Mouse (Mus musculus) hindbrain, embryonic 10.5 days (tissue): ENCODE measurements around the gene Ndufa6. TPM values are rescaled to one million over a fixed set of nuclear protein-coding genes. Genes with fewer than 3 reads are reported as not detected.

ENCODE experiments used
- DNase-seq: peaks from one replicate; pipeline ENCODE4 v3.0.0-alpha.2; 2017; ENCODE audit warnings: low spot score
- H3K27ac ChIP-seq: fragments of 300-500 bp; sonication (generic); 2 replicates; pipeline ENCODE4 v1.5.1; 2016; ENCODE audit warnings: mild to moderate bottlenecking, moderate library complexity
- H3K27me3 ChIP-seq: fragments of 300-500 bp; sonication (generic); 2 replicates; pipeline ENCODE4 v1.6.1; 2016; ENCODE audit warnings: mild to moderate bottlenecking; ENCODE audit not compliant: poor library complexity, insufficient read depth, severe bottlenecking
- H3K36me3 ChIP-seq: fragments of 300-500 bp; sonication (generic); 2 replicates; pipeline ENCODE4 v1.6.1; 2016; ENCODE audit warnings: mild to moderate bottlenecking, moderate library complexity
- H3K4me1 ChIP-seq: fragments of 300-500 bp; sonication (generic); replicated peaks from 2 replicates; pipeline ENCODE4 v1.6.1; 2016; ENCODE audit warnings: mild to moderate bottlenecking
- H3K4me3 ChIP-seq: fragments of 300-500 bp; sonication (generic); 2 replicates; pipeline ENCODE4 v1.5.1; 2016; ENCODE audit warnings: mild to moderate bottlenecking, moderate library complexity
- H3K9me3 ChIP-seq: fragments of 300-500 bp; sonication (generic); 2 replicates; pipeline ENCODE4 v1.6.1; 2016; ENCODE audit warnings: mild to moderate bottlenecking, moderate library complexity
- WGBS: fragments of 180-500 bp; shearing (Covaris S2); methylation state at CpG from one replicate; pipeline ENCODE4 v1.1.7; 2016; 5-methylcytosine and 5-hydroxymethylcytosine counted together
- polyA plus RNA-seq: library from polyadenylated mRNA; unstranded; fragments of >200 nt; fragmentation: Nextera tagmentation; extraction: Ambion mirVana; gene quantifications from 2 replicates; pipeline ENCODE4 v1.2.1, GENCODE M21; 2016

Gene Ndufa6
- polyA plus RNA-seq, 1 experiment from 2014 or later, result 273 TPM

GRCm38 (mm10) chr15:82343368-82344287 lies 10.5 kb downstream of the Ndufa6 start:
- H3K27me3 ChIP-seq, result peaks cover 32% of the 10 kb centered on the region
- H3K4me3 ChIP-seq, result no peak overlapping the region
- H3K36me3 ChIP-seq, result peaks cover 13% of the 10 kb centered on the region
- peak overlapping the region; percentile 57; the same call in 1 of the 2 replicates for H3K27ac ChIP-seq
- H3K9me3 ChIP-seq, result no peaks in the 10 kb centered on the region
- no peak for DNase-seq
- WGBS, result 90% methylated on average over 27 of the region's 27 CpGs
- H3K4me1 ChIP-seq, result peaks cover 58% of the 10 kb centered on the region

- no peaks in the 10 kb centered on the region for H3K9me3 ChIP-seq
- H3K4me1 ChIP-seq, result peaks cover 66% of the 10 kb centered on the region
- WGBS, result 79% methylated on average over 5 of the region's 5 CpGs
Observed at GRCm38 (mm10) chr15:82342543-82342935, 11.6 kb downstream of the Ndufa6 start.

GRCm38 (mm10) chr15:82341675-82342542 lies 12.2 kb downstream of the Ndufa6 start:
- Histone ChIP-seq H3K4me3 (peak overlapping the region; percentile 50), H3K36me3 (no peaks in the 10 kb centered on the region), H3K27ac (peak overlapping the region; percentile 87), H3K27me3 (peaks cover 32% of the 10 kb centered on the region), H3K4me1 (peaks cover 66% of the 10 kb centered on the region), H3K9me3 (no peaks in the 10 kb centered on the region)
- 67% methylated on average over 15 of the region's 15 CpGs for WGBS
- no peak for DNase-seq

More at GRCm38 (mm10) chr15:82342543-82342935, 11.6 kb downstream of the Ndufa6 start:
- DNase-seq, result no peak
- H3K36me3 ChIP-seq, result peaks cover 3% of the 10 kb centered on the region; the same call in 1 of the 2 replicates
- H3K27me3 ChIP-seq, result peaks cover 32% of the 10 kb centered on the region
- H3K27ac ChIP-seq, result peak overlapping the region; percentile 53; the same call in 1 of the 2 replicates
- no peak overlapping the region for H3K4me3 ChIP-seq

DNA sequence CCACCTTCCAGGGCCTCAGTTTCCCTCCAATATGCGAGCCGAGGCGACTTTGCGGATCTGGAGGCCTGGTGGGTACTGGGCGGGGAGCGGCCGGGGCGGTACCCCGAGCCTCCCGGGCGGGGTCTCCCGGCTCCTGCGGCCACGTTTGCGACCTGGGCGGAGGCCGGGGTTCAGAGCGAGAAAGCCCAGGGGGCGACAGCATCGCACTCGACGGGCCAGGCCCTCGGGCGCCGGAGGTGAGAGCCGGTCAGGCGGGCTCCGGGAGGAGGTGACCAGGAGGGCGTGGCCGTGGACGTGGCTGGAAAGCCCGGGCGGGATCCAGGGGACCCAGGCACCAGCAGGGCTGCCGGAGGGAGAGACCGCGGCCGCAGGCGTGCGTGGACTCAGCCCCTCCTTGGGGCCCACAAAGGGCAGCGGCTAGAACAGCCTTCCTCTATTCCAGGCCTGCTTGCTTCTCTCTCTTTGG lies 13.1 kb downstream of the Ndufa6 start:
- peak; percentile 47 for DNase-seq
- Histone ChIP-seq H3K36me3 (peaks cover 1% of the 10 kb centered on the region), H3K27me3 (peaks cover 32% of the 10 kb centered on the region), H3K27ac (peak overlapping the region; percentile 87), H3K9me3 (no peaks in the 10 kb centered on the region), H3K4me3 (peak overlapping the region; percentile 50), H3K4me1 (peaks cover 68% of the 10 kb centered on the region)
- WGBS, result 3% methylated on average over 40 of the region's 40 CpGs

GRCm38 (mm10) chr15:82340414-82341035 lies 13.6 kb downstream of the Ndufa6 start:
- peaks cover 32% of the 10 kb centered on the region for H3K27me3 ChIP-seq
- H3K9me3 ChIP-seq, result no peaks in the 10 kb centered on the region
- WGBS, result 36% methylated on average over 21 of the region's 21 CpGs
- H3K4me1 ChIP-seq, result peaks cover 68% of the 10 kb centered on the region
- no peak for DNase-seq
- peaks cover 6% of the 10 kb centered on the region for H3K36me3 ChIP-seq
- H3K27ac ChIP-seq, result peak overlapping the region; percentile 87
- H3K4me3 ChIP-seq, result peak overlapping the region; percentile 50

- no peak for DNase-seq
- no peak overlapping the region for H3K4me3 ChIP-seq
- peaks cover 68% of the 10 kb centered on the region for H3K4me1 ChIP-seq
- WGBS, result 80% methylated on average over 8 of the region's 8 CpGs
- H3K27me3 ChIP-seq, result peaks cover 32% of the 10 kb centered on the region
- H3K27ac ChIP-seq, result peak overlapping the region; percentile 90; the same call in 1 of the 2 replicates
- peaks cover 14% of the 10 kb centered on the region for H3K36me3 ChIP-seq
- H3K9me3 ChIP-seq, result no peaks in the 10 kb centered on the region
Observed at GRCm38 (mm10) chr15:82339634-82340254, 14.4 kb downstream of the Ndufa6 start.

DNA sequence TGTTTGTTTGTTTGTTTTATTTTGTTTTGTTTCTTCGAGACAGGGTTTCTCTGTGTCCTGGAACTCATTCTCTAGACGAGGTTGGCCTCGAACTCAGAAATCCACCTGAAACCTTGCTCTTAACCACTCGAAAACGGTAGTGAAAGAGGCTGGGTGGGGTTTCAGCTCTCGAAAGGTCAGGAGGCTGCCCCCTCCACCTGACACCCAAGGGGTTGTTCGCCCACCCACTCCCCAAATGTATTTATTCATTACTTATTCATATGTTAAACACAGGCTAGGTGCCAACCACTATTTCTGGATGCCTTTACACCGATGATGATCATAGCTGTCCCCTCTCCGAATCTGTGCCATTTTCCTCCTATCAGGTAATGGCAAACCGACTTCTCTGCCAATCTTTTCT lies 15.0 kb downstream of the Ndufa6 start:
- 61% methylated on average over 10 of the region's 10 CpGs for WGBS
- Histone ChIP-seq H3K27ac (peak overlapping the region; percentile 90), H3K9me3 (no peaks in the 10 kb centered on the region), H3K27me3 (peaks cover 32% of the 10 kb centered on the region), H3K4me3 (peak overlapping the region; percentile 60), H3K4me1 (peaks cover 65% of the 10 kb centered on the region), H3K36me3 (peaks cover 20% of the 10 kb centered on the region)
- DNase-seq, result no peak

DNA sequence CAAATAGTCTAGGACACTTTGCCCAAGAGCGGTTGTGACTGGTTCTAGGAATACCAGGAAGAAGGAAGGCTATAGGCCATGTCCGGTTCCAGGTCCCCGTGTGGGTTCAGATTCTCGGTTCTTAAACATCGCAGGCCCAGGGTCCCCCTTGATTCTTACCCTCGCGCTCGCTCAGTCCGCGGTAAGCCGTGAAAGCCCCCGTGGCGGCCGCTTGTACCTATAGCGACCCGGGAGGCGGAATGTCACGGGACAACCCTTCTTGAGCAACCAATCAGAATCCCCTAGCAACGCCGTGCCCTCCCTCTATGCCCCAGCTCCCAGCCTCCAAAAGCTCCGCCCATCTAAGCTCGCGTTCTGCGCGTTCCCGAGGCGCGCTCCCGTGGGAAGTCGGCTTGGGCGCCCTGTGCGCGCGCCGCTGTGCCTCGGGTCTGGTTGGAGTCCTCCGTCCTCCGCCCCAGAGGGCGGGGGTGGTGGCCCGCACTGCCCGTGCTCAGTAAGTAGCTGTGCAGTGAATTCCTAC lies 15.5 kb downstream of the Ndufa6 start, which contains the start of the genes Naga, Pheta2 and Smdt1:
TSS of gene Naga (minus strand) at position 333 of the 520 bp plus-strand sequence.
TSS of gene Pheta2 (plus strand) at position 350 of the 520 bp plus-strand sequence.
TSS of gene Smdt1 (plus strand) at position 367 of the 520 bp plus-strand sequence.
- under 1% methylated on average over 41 of the region's 41 CpGs for WGBS
- peak within 1 kb of the TSS; percentile 60 for H3K4me3 ChIP-seq
- no peaks in the 10 kb centered on the region for H3K9me3 ChIP-seq
- H3K27ac ChIP-seq, result peak within 1 kb of the TSS; percentile 90
- peaks cover 23% of the 10 kb centered on the region for H3K36me3 ChIP-seq
- H3K27me3 ChIP-seq, result peaks cover 32% of the 10 kb centered on the region
- peaks cover 60% of the 10 kb centered on the region for H3K4me1 ChIP-seq
- DNase-seq, result peak; percentile 96

DNA sequence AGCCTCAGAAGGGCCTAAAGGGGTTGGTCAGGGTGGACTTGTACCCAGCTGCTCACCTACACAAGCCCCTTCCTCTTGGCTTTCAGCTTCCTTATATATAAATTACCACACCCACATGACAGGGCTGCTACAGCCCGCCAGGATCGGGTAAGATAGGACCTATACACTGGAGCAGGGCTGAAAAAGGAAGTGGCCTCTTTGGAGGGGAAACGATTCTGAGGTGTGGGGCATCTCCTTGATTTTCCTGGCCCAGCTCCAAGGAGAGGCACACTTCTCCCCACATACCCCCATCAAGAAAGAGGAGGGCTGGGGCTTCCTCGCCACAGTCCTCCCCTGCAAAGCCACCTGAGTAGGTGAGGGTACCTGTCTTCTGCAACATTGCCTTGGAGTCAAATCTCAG lies 16.2 kb downstream of the Ndufa6 start:
- no peak for DNase-seq
- Histone ChIP-seq H3K27ac (peak overlapping the region; percentile 90), H3K27me3 (peaks cover 32% of the 10 kb centered on the region), H3K9me3 (no peaks in the 10 kb centered on the region), H3K4me3 (peak overlapping the region; percentile 60), H3K36me3 (peaks cover 23% of the 10 kb centered on the region), H3K4me1 (peaks cover 57% of the 10 kb centered on the region)
- WGBS, result 61% methylated on average over 4 of the region's 4 CpGs

DNA sequence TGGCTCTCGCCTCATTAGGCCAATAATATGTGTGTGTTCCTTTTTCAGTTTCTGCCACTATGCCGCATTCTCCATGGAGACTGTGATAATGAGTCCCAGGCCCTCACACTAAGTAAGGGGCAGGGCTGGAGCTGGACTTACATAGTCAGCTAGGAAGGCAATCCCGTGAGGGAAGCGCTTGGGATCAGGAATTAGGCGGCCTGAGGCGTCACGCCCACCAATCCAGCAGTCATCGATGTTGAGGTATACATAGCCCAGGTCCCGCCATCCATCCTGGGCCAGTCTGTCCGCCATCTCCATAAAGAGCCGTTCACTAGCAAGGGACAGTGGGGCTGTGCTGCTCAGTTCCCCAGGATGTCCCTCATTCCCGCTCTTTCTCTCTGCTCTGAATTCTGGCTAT lies 17.5 kb downstream of the Ndufa6 start:
- no peaks in the 10 kb centered on the region for H3K9me3 ChIP-seq
- no peak overlapping the region for H3K27ac ChIP-seq
- H3K36me3 ChIP-seq, result peaks cover 29% of the 10 kb centered on the region
- DNase-seq, result no peak
- no peak overlapping the region for H3K4me3 ChIP-seq
- peaks cover 51% of the 10 kb centered on the region for H3K4me1 ChIP-seq
- WGBS, result 85% methylated on average over 12 of the region's 12 CpGs
- peaks cover 28% of the 10 kb centered on the region for H3K27me3 ChIP-seq

- Histone ChIP-seq H3K9me3 (no peaks in the 10 kb centered on the region), H3K27me3 (peaks cover 14% of the 10 kb centered on the region), H3K27ac (no peak overlapping the region), H3K36me3 (peaks cover 33% of the 10 kb centered on the region), H3K4me1 (peaks cover 47% of the 10 kb centered on the region), H3K4me3 (no peak overlapping the region)
- DNase-seq, result no peak
- WGBS, result over 99% methylated on average over 4 of the region's 4 CpGs
Observed at GRCm38 (mm10) chr15:82335194-82335593, 18.9 kb downstream of the Ndufa6 start.
